18 mouse cellular contexts compared by ENCODE assay signal in the genomic region with DNA sequence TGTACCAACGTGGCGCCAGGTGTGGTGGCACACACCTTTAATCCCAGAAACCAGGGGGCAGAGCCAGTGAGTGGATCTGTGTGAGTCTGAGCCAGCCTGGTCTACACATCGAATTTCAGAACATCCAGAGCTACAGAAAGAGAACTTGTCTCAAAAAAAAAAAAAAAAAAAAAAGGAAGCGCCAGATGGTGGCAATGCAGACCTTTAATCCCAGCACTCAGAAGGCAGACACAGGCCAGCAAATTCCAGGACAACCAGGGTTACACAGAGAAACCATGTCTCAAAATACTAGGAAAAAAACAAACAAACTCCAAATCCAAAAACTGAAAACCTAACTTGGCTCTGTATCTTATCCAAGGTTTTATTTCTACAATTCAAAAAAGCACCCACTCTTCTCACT. TPM values are rescaled to one million over a fixed set of nuclear protein-coding genes. Genes with fewer than 3 reads are reported as not detected.
DNase-seq lines count a peak whose midpoint lies in the region; ATAC-seq and TF ChIP-seq lines count a peak whose summit lies in the region.
"Had no signal": no experiment of that assay in that cellular context is flagged by ENCODE, and none has a peak within 500 bp of the region (broad histone marks: within the 10 kb centered on the region; RNA-seq: fewer than 3 reads in every experiment).

No protein-coding gene starts in this region.

- TF ChIP-seq EP300 in liver, postnatal 0 days (IDR thresholded peaks at IDR 0.05; ENCODE audit: low read depth), result no peak
- TF ChIP-seq EP300 in MEL (IDR thresholded peaks at IDR 0.05; ENCODE audit: low read depth in 1 of 2, low read length in 2 of 2), result no peak

- no peaks in the 10 kb centered on the region for H3K27me3 ChIP-seq in forebrain, embryonic 15.5 days
- H3K27me3 ChIP-seq in forebrain, embryonic 13.5 days, result no peaks in the 10 kb centered on the region
- no peaks in the 10 kb centered on the region for H3K27me3 ChIP-seq in kidney, postnatal 0 days (ENCODE audit: insufficient read depth, low read length)
- H3K27me3 ChIP-seq in kidney, embryonic 15.5 days, result no peaks in the 10 kb centered on the region
- no peaks in the 10 kb centered on the region for H3K27me3 ChIP-seq in liver, adult 2 months (ENCODE audit: control insufficient read depth, insufficient read depth, low read length)
- no peaks in the 10 kb centered on the region for H3K27me3 ChIP-seq in liver, postnatal 0 days (ENCODE audit: insufficient read depth, low read length)
- H3K27me3 ChIP-seq in MEL (ENCODE audit: control insufficient read depth in 1 of 2, insufficient read depth in 2 of 2, low read length in 2 of 2), result no peaks in the 10 kb centered on the region
- H3K27me3 ChIP-seq: embryonic facial prominence, embryonic 12.5 days had no signal

- no peak for TF ChIP-seq RAD21 in MEL (IDR thresholded peaks at IDR 0.05; ENCODE audit: low read depth, low read length)

- WGBS in forebrain, embryonic 15.5 days, result 96% methylated on average over 4 of the region's 4 CpGs
- 90% methylated on average over 4 of the region's 4 CpGs for WGBS in forebrain, embryonic 13.5 days
- 87% methylated on average over 4 of the region's 4 CpGs for WGBS in kidney, postnatal 0 days
- 86% methylated on average over 4 of the region's 4 CpGs for WGBS in kidney, embryonic 15.5 days
- WGBS in liver, adult 2 months, result 73% methylated on average over 4 of the region's 4 CpGs
- WGBS in liver, postnatal 0 days (ENCODE audit: insufficient replicate concordance), result 68% methylated on average over 4 of the region's 4 CpGs

- H3K36me3 ChIP-seq in forebrain, embryonic 15.5 days, result peaks cover 80% of the 10 kb centered on the region
- peaks cover 97% of the 10 kb centered on the region for H3K36me3 ChIP-seq in forebrain, embryonic 13.5 days (ENCODE audit: poor library complexity, severe bottlenecking)
- peaks cover 76% of the 10 kb centered on the region for H3K36me3 ChIP-seq in kidney, postnatal 0 days (ENCODE audit: insufficient read depth, low read length)
- H3K36me3 ChIP-seq in kidney, embryonic 15.5 days, result peaks cover 99% of the 10 kb centered on the region
- H3K36me3 ChIP-seq in liver, adult 2 months (ENCODE audit: control insufficient read depth, insufficient read depth, low read length), result peaks cover 39% of the 10 kb centered on the region
- H3K36me3 ChIP-seq in liver, postnatal 0 days (replicated peaks; ENCODE audit: insufficient read depth, low read length), result peaks cover 61% of the 10 kb centered on the region
- peaks cover under 1 to 13% of the 10 kb centered on the region in 2 experiments for H3K36me3 ChIP-seq in MEL (ENCODE audit: control insufficient read depth in 1 of 2, insufficient read depth in 2 of 2, low read length in 2 of 2)

- ATAC-seq in forebrain, embryonic 15.5 days (replicated peaks), result no peak
- no peak for ATAC-seq in forebrain, embryonic 13.5 days
- no peak for ATAC-seq in kidney, postnatal 0 days (replicated peaks; ENCODE audit: low FRiP score, low read depth)
- ATAC-seq in kidney, embryonic 15.5 days (replicated peaks; ENCODE audit: low FRiP score), result no peak
- no peak for ATAC-seq in liver, postnatal 0 days
- ATAC-seq: forebrain, postnatal 0 days; hindbrain, embryonic 16.5 days had no signal

- peak; percentile 7; the same call in 1 of the 2 replicates for TF ChIP-seq CTCF in kidney, postnatal 0 days (IDR thresholded peaks at IDR 0.05; ENCODE audit: low read depth)
- no peak for TF ChIP-seq CTCF in liver, adult 2 months (IDR thresholded peaks at IDR 0.05; ENCODE audit: low read depth, low read length)
- no peak for TF ChIP-seq CTCF in liver, postnatal 0 days (IDR thresholded peaks at IDR 0.05; ENCODE audit: low read depth)
- TF ChIP-seq CTCF in MEL (IDR thresholded peaks at IDR 0.05 in 2 of 3, conservative IDR thresholded peaks at IDR 0.05 in 1 of 3; ENCODE audit: control insufficient read depth in 1 of 3, insufficient read depth in 1 of 3, low read depth in 2 of 3, low read length in 3 of 3, poor library complexity in 1 of 3, severe bottlenecking in 1 of 3), result no peak

- no peaks in the 10 kb centered on the region for H3K9me3 ChIP-seq in forebrain, embryonic 15.5 days
- H3K9me3 ChIP-seq in forebrain, embryonic 13.5 days (replicated peaks), result no peaks in the 10 kb centered on the region
- H3K9me3 ChIP-seq in kidney, postnatal 0 days (replicated peaks; ENCODE audit: low read length), result no peaks in the 10 kb centered on the region
- H3K9me3 ChIP-seq in kidney, embryonic 15.5 days (replicated peaks), result no peaks in the 10 kb centered on the region
- H3K9me3 ChIP-seq in liver, postnatal 0 days (ENCODE audit: low read length), result no peaks in the 10 kb centered on the region
- no peaks in the 10 kb centered on the region for H3K9me3 ChIP-seq in MEL (replicated peaks; ENCODE audit: insufficient read depth, low read length)
- H3K9me3 ChIP-seq: embryonic facial prominence, embryonic 12.5 days; forebrain, embryonic 10.5 days had no signal

- no peak for TF ChIP-seq POLR2A in liver, adult 2 months (IDR thresholded peaks at IDR 0.05; ENCODE audit: extremely low read depth, insufficient read depth, low read length)
- no peak for TF ChIP-seq POLR2A in MEL (IDR thresholded peaks at IDR 0.05; ENCODE audit: control insufficient read depth in 1 of 2, insufficient read depth in 1 of 2, low read depth in 1 of 2, low read length in 2 of 2, poor library complexity in 1 of 2)

- no peak overlapping the region for H3K27ac ChIP-seq in forebrain, embryonic 15.5 days (replicated peaks)
- H3K27ac ChIP-seq in forebrain, embryonic 13.5 days, result no peak overlapping the region
- no peak overlapping the region for H3K27ac ChIP-seq in kidney, postnatal 0 days
- H3K27ac ChIP-seq in kidney, embryonic 15.5 days, result no peak overlapping the region
- 0 out of 2 replicates have a peak overlapping the region, but pooled peaks have one; percentile 12 for H3K27ac ChIP-seq in liver, adult 2 months (replicated peaks; ENCODE audit: insufficient read depth, low read depth, low read length)
- H3K27ac ChIP-seq in liver, postnatal 0 days (ENCODE audit: low read depth), result no peak overlapping the region
- H3K27ac ChIP-seq in MEL (ENCODE audit: control insufficient read depth, low read depth, low read length), result no peak overlapping the region
- H3K27ac ChIP-seq: embryonic facial prominence, embryonic 12.5 days; forebrain, embryonic 10.5 days had no signal

- no peak for DNase-seq in kidney, postnatal 0 days (ENCODE audit: low spot score)
- DNase-seq in liver, adult 2 months (ENCODE audit: extremely low read depth, low read depth, low spot score), result peak; percentile 23
- no peak for DNase-seq in liver, postnatal 0 days
- DNase-seq in MEL (ENCODE audit: low read depth, low spot score), result no peak
- no peak for DNase-seq in cerebellum, postnatal 4 days (ENCODE audit: low spot score in 2 of 2)
- DNase-seq: adrenal gland, postnatal 25 days; cerebellum, postnatal 14 days; forebrain, postnatal 0 days; lung, postnatal 36 days; midbrain, embryonic 14.5 days; thymus, postnatal 36 days had no signal

- H3K79me2 ChIP-seq in liver, adult 2 months (ENCODE audit: control insufficient read depth, insufficient read depth, low read length), result no peaks in the 10 kb centered on the region
- H3K79me2 ChIP-seq in MEL (ENCODE audit: control insufficient read depth, insufficient read depth, low read length, poor library complexity), result no peaks in the 10 kb centered on the region

- no peaks in the 10 kb centered on the region for H3K4me1 ChIP-seq in forebrain, embryonic 15.5 days
- H3K4me1 ChIP-seq in forebrain, embryonic 13.5 days, result no peaks in the 10 kb centered on the region
- H3K4me1 ChIP-seq in kidney, postnatal 0 days (replicated peaks; ENCODE audit: insufficient read depth, low read length), result no peaks in the 10 kb centered on the region
- H3K4me1 ChIP-seq in kidney, embryonic 15.5 days, result peaks cover 9% of the 10 kb centered on the region; the same call in 1 of the 2 replicates
- H3K4me1 ChIP-seq in liver, adult 2 months (ENCODE audit: control insufficient read depth, insufficient read depth, low read length), result peaks cover 4% of the 10 kb centered on the region; the same call in 1 of the 2 replicates
- no peaks in the 10 kb centered on the region for H3K4me1 ChIP-seq in liver, postnatal 0 days (ENCODE audit: insufficient read depth)
- H3K4me1 ChIP-seq in MEL (ENCODE audit: control insufficient read depth in 1 of 2, insufficient read depth in 2 of 2, low read length in 2 of 2), result no peaks in the 10 kb centered on the region
- H3K4me1 ChIP-seq: embryonic facial prominence, embryonic 12.5 days; forebrain, embryonic 10.5 days had no signal

- no peak overlapping the region for H3K4me3 ChIP-seq in forebrain, embryonic 15.5 days
- no peak overlapping the region for H3K4me3 ChIP-seq in forebrain, embryonic 13.5 days
- H3K4me3 ChIP-seq in kidney, postnatal 0 days (replicated peaks; ENCODE audit: low read depth, low read length), result no peak overlapping the region
- no peak overlapping the region for H3K4me3 ChIP-seq in kidney, embryonic 15.5 days (replicated peaks)
- H3K4me3 ChIP-seq in liver, adult 2 months (ENCODE audit: insufficient read depth, low read depth, low read length), result no peak overlapping the region
- H3K4me3 ChIP-seq in liver, postnatal 0 days (ENCODE audit: low read depth, low read length), result no peak overlapping the region
- no peak overlapping the region for H3K4me3 ChIP-seq in MEL (ENCODE audit: control insufficient read depth in 1 of 2, insufficient read depth in 1 of 2, low read depth in 2 of 2, low read length in 2 of 2)
- H3K4me3 ChIP-seq: embryonic facial prominence, embryonic 12.5 days; forebrain, embryonic 10.5 days had no signal

- H3K9ac ChIP-seq in forebrain, embryonic 15.5 days (replicated peaks), result 0 out of 2 replicates have a peak overlapping the region, but pooled peaks have one; percentile 11
- H3K9ac ChIP-seq in forebrain, embryonic 13.5 days, result no peak overlapping the region
- H3K9ac ChIP-seq in kidney, postnatal 0 days (ENCODE audit: low read depth, low read length), result no peak overlapping the region
- H3K9ac ChIP-seq in kidney, embryonic 15.5 days, result no peak overlapping the region
- no peak overlapping the region for H3K9ac ChIP-seq in liver, adult 2 months (ENCODE audit: low read depth, low read length)
- no peak overlapping the region for H3K9ac ChIP-seq in liver, postnatal 0 days (replicated peaks)
- no peak overlapping the region for H3K9ac ChIP-seq in MEL (ENCODE audit: control insufficient read depth, low read depth, low read length, poor library complexity, severe bottlenecking)
- H3K9ac ChIP-seq: embryonic facial prominence, embryonic 12.5 days; forebrain, postnatal 0 days had no signal

- no peak overlapping the region for H3K4me2 ChIP-seq in forebrain, embryonic 15.5 days (replicated peaks)
- no peak overlapping the region for H3K4me2 ChIP-seq in forebrain, embryonic 13.5 days
- no peak overlapping the region for H3K4me2 ChIP-seq in kidney, postnatal 0 days (ENCODE audit: low read length)
- no peak overlapping the region for H3K4me2 ChIP-seq in kidney, embryonic 15.5 days
- H3K4me2 ChIP-seq in liver, postnatal 0 days (ENCODE audit: low read depth, low read length), result no peak overlapping the region
- H3K4me2 ChIP-seq: embryonic facial prominence, embryonic 12.5 days; liver, embryonic 11.5 days had no signal

RNA-seq across cellular contexts. Expression of a gene that starts 41.1 kb away (rescaled TPM):
- polyA plus RNA-seq in forebrain, embryonic 15.5 days (2015; fragmentation: Nextera tagmentation; extraction: Ambion mirVana), result 2.1 and 2.4 TPM in 2 replicates
- 1.5 and 1.8 TPM in 2 replicates for polyA plus RNA-seq in forebrain, embryonic 13.5 days (2015; fragmentation: Nextera tagmentation; extraction: Ambion mirVana)
- polyA plus RNA-seq in kidney, postnatal 0 days (2015; fragmentation: Nextera tagmentation; extraction: Ambion mirVana), result 2.4 and 2.9 TPM in 2 replicates
- polyA plus RNA-seq in kidney, embryonic 15.5 days (2015; fragmentation: Nextera tagmentation; extraction: Ambion mirVana), result 3.6 and 3.7 TPM in 2 replicates
- 2.9 and 4.3 TPM in 2 replicates for total RNA-seq in liver, adult 2 months (2014; rRNA removed)
- 2.2 and 3.3 TPM in 2 replicates for polyA plus RNA-seq in liver, adult 2 months (2012; rRNA removed)
- polyA plus RNA-seq in liver, postnatal 0 days (2015; fragmentation: Nextera tagmentation; extraction: Ambion mirVana), result 24.4 and 26.0 TPM in 2 replicates
- 0.58 and 0.59 TPM in 2 replicates for total RNA-seq in MEL (2012; rRNA removed)
- 1 to 10 TPM in 1 of 2 experiments, not detected in 1; 3.3 TPM for polyA plus RNA-seq in MEL (2012; ENCODE audit: insufficient read depth in 1 of 2, insufficient read length in 2 of 2, low read depth in 1 of 2, low replicate concordance in 2 of 2, missing spikeins in 1 of 2)

RNA-seq across cellular contexts. Expression of a gene that starts 44.0 kb away (rescaled TPM):
- polyA plus RNA-seq in forebrain, embryonic 15.5 days (2015; fragmentation: Nextera tagmentation; extraction: Ambion mirVana), result 179 and 182 TPM in 2 replicates
- 181 and 195 TPM in 2 replicates for polyA plus RNA-seq in forebrain, embryonic 13.5 days (2015; fragmentation: Nextera tagmentation; extraction: Ambion mirVana)
- 145 and 157 TPM in 2 replicates for polyA plus RNA-seq in kidney, postnatal 0 days (2015; fragmentation: Nextera tagmentation; extraction: Ambion mirVana)
- 196 and 197 TPM in 2 replicates for polyA plus RNA-seq in kidney, embryonic 15.5 days (2015; fragmentation: Nextera tagmentation; extraction: Ambion mirVana)
- 54.2 and 58.3 TPM in 2 replicates for total RNA-seq in liver, adult 2 months (2014; rRNA removed)
- 31.7 and 37.9 TPM in 2 replicates for polyA plus RNA-seq in liver, adult 2 months (2012; rRNA removed)
- polyA plus RNA-seq in liver, postnatal 0 days (2015; fragmentation: Nextera tagmentation; extraction: Ambion mirVana), result 29.8 and 34.7 TPM in 2 replicates
- total RNA-seq in MEL (2012; rRNA removed), result 46.7 and 47.2 TPM in 2 replicates
- polyA plus RNA-seq in MEL (2012; ENCODE audit: insufficient read depth in 1 of 2, insufficient read length in 2 of 2, low read depth in 1 of 2, low replicate concordance in 2 of 2, missing spikeins in 1 of 2), result 100 to 1,000 TPM; 128 to 151 TPM
